Mouse (Mus musculus): Measurements from ENCODE around the gene Hemk1.
"Not testable (repeated sequence)": the region's sequence is repeated elsewhere in the genome, so short reads cannot be mapped to it uniquely, and the experiment has no call there.

Hemk1 gene

GRCm38 (mm10) chr9:107307099-107307872 is 30.9 kb downstream of the Hemk1 start:
- no peak for DNase-seq

- not testable (repeated sequence) for DNase-seq
Measured at GRCm38 (mm10) chr9:107306673-107307072, 31.5 kb downstream of the Hemk1 start.

- DNase-seq = no peak
Measured at GRCm38 (mm10) chr9:107305601-107306542, 32.3 kb downstream of the Hemk1 start.

GRCm38 (mm10) chr9:107305012-107305411 is 33.1 kb downstream of the Hemk1 start:
- DNase-seq = no peak

- DNase-seq = no peak
Measured at GRCm38 (mm10) chr9:107304383-107304782, 33.8 kb downstream of the Hemk1 start.

GRCm38 (mm10) chr9:107303900-107304299 is 34.2 kb downstream of the Hemk1 start:
- no peak for DNase-seq

- no peak for DNase-seq
Measured at GRCm38 (mm10) chr9:107303121-107303820, 34.9 kb downstream of the Hemk1 start.

GRCm38 (mm10) chr9:107302592-107302991 is 35.6 kb downstream of the Hemk1 start:
- no peak for DNase-seq

GRCm38 (mm10) chr9:107301554-107302331 is 36.4 kb downstream of the Hemk1 start:
- DNase-seq = no peak

- no peak for DNase-seq
Measured at GRCm38 (mm10) chr9:107300224-107300973, 37.8 kb downstream of the Hemk1 start.

GRCm38 (mm10) chr9:107299783-107300182 is 38.4 kb downstream of the Hemk1 start:
- DNase-seq = no peak

GRCm38 (mm10) chr9:107298876-107299275 is 39.3 kb downstream of the Hemk1 start:
- DNase-seq = no peak

- DNase-seq = no peak
Measured at GRCm38 (mm10) chr9:107298059-107298780, 39.9 kb downstream of the Hemk1 start.

GRCm38 (mm10) chr9:107297658-107298057 is 40.5 kb downstream of the Hemk1 start:
- no peak for DNase-seq

GRCm38 (mm10) chr9:107297059-107297458 is 41.1 kb downstream of the Hemk1 start:
- no peak for DNase-seq

GRCm38 (mm10) chr9:107296501-107296965 is 41.6 kb downstream of the Hemk1 start:
- DNase-seq = peak; percentile 86

- no peak for DNase-seq
Measured at GRCm38 (mm10) chr9:107296041-107296440, 42.1 kb downstream of the Hemk1 start.

- no peak for DNase-seq
Measured at GRCm38 (mm10) chr9:107296016-107296040, 42.3 kb downstream of the Hemk1 start, which contains the start of gene Cish. Gene Cish (plus strand): TSS chr9:107296026.

- peak; percentile 37 for DNase-seq
Measured at GRCm38 (mm10) chr9:107295616-107296015, 42.5 kb downstream of the Hemk1 start.

- DNase-seq = peak; percentile 86
Measured at GRCm38 (mm10) chr9:107294249-107294648, 43.9 kb downstream of the Hemk1 start.

GRCm38 (mm10) chr9:107290897-107291296 is 47.3 kb downstream of the Hemk1 start:
- DNase-seq = peak; percentile 85
